Mouse (Mus musculus) megakaryocyte, adult 5-6 weeks (primary cell): ENCODE measurements around the gene Inka1. TPM values are rescaled to one million over a fixed set of nuclear protein-coding genes. Genes with fewer than 3 reads are reported as not detected.
"Not testable (repeated sequence)": the region's sequence is repeated elsewhere in the genome, so short reads cannot be mapped to it uniquely, and the experiment has no call there.

Experiments
- ATAC-seq: 2 replicates; pipeline ENCODE4 v1.8.0; 2016; ENCODE audit warnings: mild to moderate bottlenecking, inconsistent platforms; ENCODE audit not compliant: poor library complexity, severe bottlenecking
- total RNA-seq, 2 experiments: library from RNA; stranded (forward) in 1 of 2; stranded (reverse) in 1 of 2; fragments of 153-499, 151-499 nt in 1 of 2; fragments of 221-1000, 200-1000 nt in 1 of 2; gene quantifications; 2 replicates each; pipeline versions ENCODE4 v1.2.3 to v1.2.4; 2015 to 2017

The Inka1 gene
- total RNA-seq (2015) (1.8 and 4.7 TPM in 2 replicates), total RNA-seq (2017) (2.6 and 3.2 TPM in 2 replicates)

- ATAC-seq, result peak; percentile 67
Measured at GRCm38 (mm10) chr9:107985131-107986119, at the start of gene Inka1. TSS of gene Inka1 (minus strand) at chr9:107985879.

GRCm38 (mm10) chr9:108032126-108032525 is 46.4 kb upstream of the Inka1 start:
- no peak for ATAC-seq

- ATAC-seq, result no peak
Measured at GRCm38 (mm10) chr9:108027867-108028266, 42.2 kb upstream of the Inka1 start.

GRCm38 (mm10) chr9:108026584-108026983 is 40.9 kb upstream of the Inka1 start:
- no peak for ATAC-seq

- no peak for ATAC-seq
Measured at GRCm38 (mm10) chr9:108023216-108023615, 37.5 kb upstream of the Inka1 start.

GRCm38 (mm10) chr9:108020741-108021140 is 35.1 kb upstream of the Inka1 start:
- no peak for ATAC-seq

GRCm38 (mm10) chr9:108017127-108017526 is 31.4 kb upstream of the Inka1 start:
- no peak for ATAC-seq

GRCm38 (mm10) chr9:108013577-108013976 is 27.9 kb upstream of the Inka1 start:
- ATAC-seq, result not testable (repeated sequence)

- ATAC-seq, result no peak
Measured at GRCm38 (mm10) chr9:108010385-108010784, 24.7 kb upstream of the Inka1 start.

- ATAC-seq, result no peak
Measured at GRCm38 (mm10) chr9:108008041-108008440, 22.4 kb upstream of the Inka1 start.

- ATAC-seq, result no peak
Measured at GRCm38 (mm10) chr9:108003531-108003890, 17.8 kb upstream of the Inka1 start.

GRCm38 (mm10) chr9:108002778-108003530 is 17.3 kb upstream of the Inka1 start:
- peak; percentile 4 for ATAC-seq

GRCm38 (mm10) chr9:108001922-108002770 is 16.5 kb upstream of the Inka1 start, which contains the start of gene Ip6k1:
TSS of gene Ip6k1 (plus strand) at chr9:108002501.
- peak; percentile 96 for ATAC-seq

- ATAC-seq, result no peak
Measured at GRCm38 (mm10) chr9:107996049-107996448, 10.4 kb upstream of the Inka1 start, which contains the start of gene Gm20662. TSS of gene Gm20662 (plus strand) at chr9:107996349.

GRCm38 (mm10) chr9:107995513-107995912 is 9.8 kb upstream of the Inka1 start:
- no peak for ATAC-seq

GRCm38 (mm10) chr9:107994464-107994863 is 8.8 kb upstream of the Inka1 start:
- ATAC-seq, result peak; percentile 33; the same call in 1 of the 2 replicates

- ATAC-seq, result no peak
Measured at GRCm38 (mm10) chr9:107993013-107993412, 7.3 kb upstream of the Inka1 start.

GRCm38 (mm10) chr9:107992197-107992596 is 6.5 kb upstream of the Inka1 start, which contains the start of gene Cdhr4:
TSS of gene Cdhr4 (plus strand) at chr9:107992497.
- no peak for ATAC-seq

GRCm38 (mm10) chr9:107987950-107988349 is 2.3 kb upstream of the Inka1 start:
- ATAC-seq, result no peak

GRCm38 (mm10) chr9:107986376-107986775 is 697 bp upstream of the Inka1 start:
- peak; percentile 49 for ATAC-seq

GRCm38 (mm10) chr9:107984754-107985055 is 974 bp downstream of the Inka1 start:
- no peak for ATAC-seq
